Mouse (Mus musculus): Measurements from ENCODE around the gene Nat9.

- no peak for TF ChIP-seq POLR2A (IDR thresholded peaks at IDR 0.05; ENCODE audit: low read depth, low read length)
- TF ChIP-seq CTCF (IDR thresholded peaks at IDR 0.05; ENCODE audit: extremely low read depth, insufficient read length, insufficient replicate concordance, low read depth, low read length), result no peak
Measured at GRCm38 (mm10) chr11:115189304-115189703, 1.6 kb upstream of the Nat9 start.
